Mouse (Mus musculus) spleen, embryonic (tissue): Measurements from ENCODE around the gene Mgat2.

Experiments used
- CTCF ChIA-PET: fragments of 350-600 bp; sonication (Branson Sonifier 250); formaldehyde crosslinking; loops from one replicate; lab custom pipeline; 2022; lab: Charles Lee

The Mgat2 gene

GRCm38 (mm10) chr12:69177526-69177925 is 6.4 kb upstream of the Mgat2 start:
- CTCF ChIA-PET, result no interaction called here

DNA sequence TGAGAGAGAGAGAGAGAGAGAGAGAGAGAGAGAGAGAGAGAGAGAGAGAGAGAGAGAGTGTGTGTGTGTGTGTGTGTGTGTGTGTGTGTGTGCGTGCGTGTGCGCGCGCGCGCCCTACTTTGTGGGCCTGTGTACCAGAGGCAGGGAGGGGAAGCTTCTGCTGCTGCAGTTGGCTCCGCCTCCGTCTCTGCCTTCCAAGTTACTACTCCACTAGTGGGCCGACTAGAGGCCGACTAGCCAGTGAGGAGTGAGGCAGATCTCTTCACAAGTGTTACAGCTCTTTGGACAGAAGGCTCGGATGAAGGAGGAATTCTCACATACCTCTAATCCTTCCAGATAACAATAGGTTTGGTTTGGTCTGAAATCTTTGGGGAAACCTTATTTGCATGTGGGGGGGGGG is 4.6 kb upstream of the Mgat2 start:
- CTCF ChIA-PET, result no interaction called here

DNA sequence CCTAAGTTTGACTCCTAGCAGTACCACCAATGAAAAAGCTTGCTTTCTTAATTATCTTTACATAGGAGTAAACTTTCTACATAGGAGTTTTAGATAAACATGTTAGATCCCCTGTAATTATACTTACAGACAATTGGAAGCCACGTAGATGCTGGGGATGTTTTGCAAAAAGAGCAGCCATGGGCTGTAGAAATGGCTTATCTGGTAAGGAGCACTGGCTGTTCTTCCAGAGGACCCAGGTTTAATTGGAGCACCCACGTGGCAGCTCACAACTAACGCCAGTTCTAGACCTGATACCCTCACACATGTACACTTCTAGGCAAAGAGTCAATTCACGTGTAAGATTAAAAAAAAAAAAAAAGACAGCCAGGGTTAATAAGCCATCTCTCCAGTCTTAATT is 2.2 kb upstream of the Mgat2 start:
- CTCF ChIA-PET, result no interaction called here

GRCm38 (mm10) chr12:69184342-69185295 is 662 bp downstream of the Mgat2 start:
- CTCF ChIA-PET, result no interaction called here

DNA sequence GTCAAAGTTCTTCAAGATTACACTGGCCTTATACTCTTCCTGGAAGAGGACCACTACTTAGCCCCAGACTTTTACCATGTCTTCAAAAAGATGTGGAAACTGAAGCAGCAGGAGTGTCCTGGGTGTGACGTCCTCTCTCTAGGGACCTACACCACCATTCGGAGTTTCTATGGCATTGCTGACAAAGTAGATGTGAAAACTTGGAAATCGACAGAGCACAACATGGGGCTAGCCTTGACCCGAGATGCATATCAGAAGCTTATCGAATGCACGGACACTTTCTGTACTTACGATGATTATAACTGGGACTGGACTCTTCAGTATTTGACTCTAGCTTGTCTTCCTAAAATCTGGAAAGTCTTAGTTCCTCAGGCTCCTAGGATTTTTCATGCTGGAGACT is 1.4 kb downstream of the Mgat2 start:
- CTCF ChIA-PET, result no interaction called here

- CTCF ChIA-PET, result interaction anchor here (0.5 kb wide), 2 partner anchors 19 to 161 kb away, joined by 6 to 8 read pairs; no protein-coding TSS in a partner anchor
Measured at GRCm38 (mm10) chr12:69186811-69187471, 3.0 kb downstream of the Mgat2 start.

DNA sequence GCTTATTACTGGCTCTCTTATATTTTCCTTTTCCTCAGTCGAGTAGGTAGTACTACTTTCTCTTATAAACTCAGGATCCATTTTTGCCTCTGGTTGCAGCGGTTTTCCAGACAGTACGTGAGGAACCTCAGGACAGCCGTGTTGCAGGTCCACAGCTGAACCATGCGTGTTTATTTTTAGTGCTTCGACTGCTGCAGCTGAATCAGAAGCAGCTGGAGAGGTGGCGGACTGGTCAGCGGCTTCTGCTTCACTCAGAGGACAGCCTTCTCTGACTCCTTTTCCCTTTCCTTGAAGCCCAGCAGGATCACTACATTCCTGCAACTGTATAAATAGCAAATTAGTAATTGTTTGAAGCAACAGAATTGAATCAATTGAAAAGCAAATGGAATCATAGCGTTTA is 6.1 kb downstream of the Mgat2 start:
- CTCF ChIA-PET, result interaction anchor here (0.7 kb wide), 1 partner anchor 8 kb away, joined by 3 read pairs; the partner anchor contains the start of gene Dnaaf2

DNA sequence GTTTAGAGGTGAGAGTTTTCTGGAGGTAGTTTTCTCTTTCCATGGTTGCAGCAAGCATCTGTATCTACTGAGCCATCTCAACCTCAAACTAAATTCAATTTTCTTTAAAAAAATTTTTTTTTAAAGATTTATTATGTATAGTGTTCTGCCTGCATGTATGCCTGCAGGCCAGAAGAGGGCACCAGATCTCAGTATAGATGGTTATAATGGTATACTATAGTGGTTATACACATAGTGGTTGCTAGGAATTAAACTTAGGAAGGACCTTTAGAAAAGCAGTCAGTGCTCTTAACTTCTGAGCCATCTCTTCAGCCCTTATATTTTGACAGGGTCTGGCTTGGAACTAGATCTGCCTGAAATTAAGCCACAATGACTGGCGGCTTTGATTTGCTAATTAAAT is 6.6 kb downstream of the Mgat2 start:
- CTCF ChIA-PET, result no interaction called here

GRCm38 (mm10) chr12:69191396-69191795 is 7.4 kb downstream of the Mgat2 start:
- CTCF ChIA-PET, result interaction anchor here (0.6 kb wide), 1 partner anchor 888 kb away, joined by 3 read pairs; no protein-coding TSS in a partner anchor

DNA sequence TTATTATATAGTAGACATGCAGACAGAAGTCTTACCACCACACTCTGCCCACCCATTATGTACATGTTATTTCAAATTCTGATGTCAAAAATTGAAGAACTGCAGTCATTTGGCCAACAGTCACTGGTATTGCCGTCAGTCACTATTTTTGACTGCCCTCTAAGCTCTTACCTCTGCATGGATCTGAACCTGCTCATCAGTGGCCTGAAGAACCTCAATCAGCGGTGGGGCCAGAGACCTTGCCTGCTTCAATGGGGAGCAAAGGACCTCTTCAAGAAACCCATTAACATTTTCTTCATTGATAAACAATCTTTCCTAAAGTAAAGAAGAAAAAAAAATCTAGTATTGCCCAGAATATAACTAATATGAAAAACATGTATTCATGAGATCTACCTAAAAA is 8.7 kb downstream of the Mgat2 start:
- CTCF ChIA-PET, result interaction anchor here (0.5 kb wide), 1 partner anchor 176 kb away, joined by 5 read pairs; no protein-coding TSS in a partner anchor

GRCm38 (mm10) chr12:69196444-69197377 is 12.8 kb downstream of the Mgat2 start, which contains the start of gene Gm49383:
Gm49383 (minus strand) TSS chr12:69197104.
- CTCF ChIA-PET, result no interaction called here

DNA sequence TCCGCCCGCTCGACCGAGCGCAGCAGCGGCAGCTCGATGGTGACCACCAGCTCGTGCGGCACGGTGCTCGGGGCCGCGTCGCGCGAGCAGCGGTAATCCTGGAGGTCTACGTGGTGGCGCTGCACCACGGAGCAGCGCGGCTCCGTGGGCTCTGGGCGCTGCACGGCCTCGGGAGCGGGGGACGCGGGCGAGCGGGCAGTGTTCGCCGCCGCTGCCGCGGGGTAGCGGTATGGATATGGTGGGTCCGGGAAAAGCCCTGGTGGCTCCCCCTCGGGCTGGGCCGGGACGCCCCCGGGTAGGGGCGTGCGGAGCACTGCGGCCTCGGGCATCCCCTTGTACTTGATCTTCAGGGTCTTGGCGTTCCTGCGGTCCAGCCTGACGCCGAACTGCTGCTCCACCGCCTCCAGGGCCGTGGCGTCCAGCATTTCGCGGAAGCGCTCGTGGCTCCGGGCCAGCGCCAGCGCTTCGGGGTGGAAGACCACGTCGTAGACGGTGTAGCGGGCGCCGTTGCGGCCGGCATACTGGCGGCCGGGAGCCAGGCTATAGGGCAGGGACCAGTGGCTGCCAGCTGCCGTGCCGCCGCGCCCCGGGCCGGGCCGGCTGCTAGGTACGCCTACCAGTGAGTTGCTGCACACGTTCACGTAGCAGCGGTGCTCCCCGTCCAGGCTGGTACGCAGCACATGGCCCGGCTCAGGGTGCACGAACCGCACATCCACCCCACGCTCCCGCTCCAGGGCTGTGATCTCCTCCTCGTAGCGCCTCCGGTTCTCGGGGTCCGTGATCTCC is 13.6 kb downstream of the Mgat2 start:
- CTCF ChIA-PET, result no interaction called here

GRCm38 (mm10) chr12:69198164-69198535 is 14.2 kb downstream of the Mgat2 start, which contains the start of gene Dnaaf2:
Dnaaf2 (minus strand) TSS chr12:69198429.
- CTCF ChIA-PET, result interaction anchor here (0.5 kb wide), 1 partner anchor 9 kb away, joined by 3 read pairs; no protein-coding TSS in a partner anchor

DNA sequence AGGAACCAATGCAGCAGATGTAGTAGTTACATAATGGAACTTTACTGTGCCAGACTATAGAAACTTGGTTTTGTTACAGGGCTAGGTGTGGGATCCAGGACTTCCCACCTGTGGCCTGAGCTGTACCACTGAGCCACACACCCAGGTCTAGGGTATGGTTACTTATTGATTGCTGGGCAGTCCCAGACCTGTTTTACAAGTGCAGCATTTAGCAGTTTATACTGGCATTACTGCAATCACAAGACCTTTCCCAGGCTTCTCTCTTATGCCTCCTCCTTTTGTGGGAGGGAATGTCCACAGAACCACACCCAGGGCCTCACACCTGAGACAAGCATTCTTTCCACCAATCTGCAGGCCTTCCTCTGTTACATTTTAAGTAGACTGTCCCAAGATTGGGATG is 15.0 kb downstream of the Mgat2 start:
- CTCF ChIA-PET, result no interaction called here

- CTCF ChIA-PET, result interaction anchor here (0.7 kb wide), 1 partner anchor 10 kb away, joined by 3 read pairs; no protein-coding TSS in a partner anchor
Measured at GRCm38 (mm10) chr12:69204052-69204833, 20.3 kb downstream of the Mgat2 start, which contains the start of gene Gm49384. Gm49384 (minus strand) TSS chr12:69204267.

DNA sequence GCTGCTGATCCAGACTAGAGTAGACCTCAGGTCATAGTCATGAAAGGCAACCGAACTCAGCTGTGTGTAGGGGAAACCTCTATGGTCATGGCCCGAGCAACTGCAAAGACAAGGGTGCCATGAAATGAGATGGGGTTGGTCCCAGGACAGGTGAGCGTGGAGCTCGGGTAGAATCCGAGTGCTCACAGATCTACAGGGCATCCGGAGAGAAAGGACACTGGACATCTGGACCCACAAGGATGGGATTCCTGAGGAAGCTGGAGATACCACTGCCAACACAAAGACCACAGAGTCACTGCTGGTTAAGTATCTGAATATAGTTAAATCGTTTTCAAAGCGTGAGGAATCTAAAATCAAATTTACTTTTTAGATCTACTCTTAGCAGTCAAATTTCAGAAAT is 23.4 kb downstream of the Mgat2 start:
- CTCF ChIA-PET, result no interaction called here

DNA sequence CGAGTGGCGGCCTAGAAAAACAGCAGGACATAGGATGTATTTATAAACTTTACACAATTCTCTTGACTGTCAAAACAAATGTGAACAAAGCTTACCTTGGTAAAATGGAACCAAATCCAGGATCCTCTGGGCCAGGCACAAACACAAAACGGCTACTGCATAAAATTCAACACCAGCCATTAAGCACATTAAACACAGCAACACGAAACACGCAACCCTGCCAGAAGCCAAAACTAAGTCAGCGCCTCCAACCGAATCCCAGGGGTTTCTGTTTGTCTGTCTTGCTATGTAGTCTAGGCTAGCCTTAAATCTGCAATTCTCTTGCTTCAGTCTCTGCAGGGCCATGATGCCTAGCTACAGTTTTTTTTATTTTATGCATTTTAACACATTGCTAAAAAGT is 24.0 kb downstream of the Mgat2 start:
- CTCF ChIA-PET, result no interaction called here

DNA sequence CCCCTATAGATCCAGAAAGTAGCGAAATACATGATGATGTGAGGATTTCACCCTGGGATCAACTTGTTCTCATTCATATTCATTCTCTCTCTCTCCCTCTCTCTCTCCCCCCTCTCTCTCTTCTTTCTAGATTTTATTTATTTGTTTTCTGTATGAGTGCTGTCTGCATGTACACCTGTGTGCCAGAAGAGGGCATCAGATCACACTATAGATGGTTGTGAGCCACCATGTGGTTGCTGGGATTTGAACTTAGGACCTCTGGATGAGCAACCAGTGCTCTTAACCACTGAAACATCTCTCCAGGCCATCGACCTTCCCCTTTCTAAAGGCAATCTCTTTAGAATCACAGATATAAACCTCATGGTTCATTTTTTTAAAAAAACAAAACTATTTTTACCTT is 24.6 kb downstream of the Mgat2 start:
- CTCF ChIA-PET, result no interaction called here
